Mouse (Mus musculus) left cerebral cortex, adult 18-20 months (tissue): ENCODE results near the gene Atrip. TPM values are rescaled to one million over a fixed set of nuclear protein-coding genes. Genes with fewer than 3 reads are reported as not detected.

Experiments used
- DNase-seq, 2 experiments: peaks; one replicate each; pipeline ENCODE4 v3.0.0; 2021 to 2022; ENCODE audit warnings: low spot score in 2 of 2, mixed read lengths in 1 of 2
- long read RNA-seq, 2 experiments: library from polyadenylated mRNA; stranded (forward); transcript quantifications; one replicate each; pipeline ENCODE4 v2.0.0; 2021
- total RNA-seq, 2 experiments: library from RNA; stranded (reverse); gene quantifications; 2 replicates each; pipeline ENCODE4 v1.2.3; 2021

Atrip gene
- total RNA-seq: 10 to 100 TPM; 25.3 to 29.7 TPM
- long read RNA-seq, experiment 1, full-length matches to known transcripts: 24 of 42 reads
- long read RNA-seq, experiment 1, partial matches to known transcripts: 4 of 42 reads
- long read RNA-seq, experiment 1, other reads (novel, unspliced or antisense): 14 of 42 reads
- long read RNA-seq, experiment 2, transcript Atrip-201 (13 exons, 2,572 nt): major isoform, 10 of 22 reads
- long read RNA-seq, experiment 2, partial matches to known transcripts: 4 of 22 reads
- long read RNA-seq, experiment 2, other reads (novel, unspliced or antisense): 8 of 22 reads

DNA sequence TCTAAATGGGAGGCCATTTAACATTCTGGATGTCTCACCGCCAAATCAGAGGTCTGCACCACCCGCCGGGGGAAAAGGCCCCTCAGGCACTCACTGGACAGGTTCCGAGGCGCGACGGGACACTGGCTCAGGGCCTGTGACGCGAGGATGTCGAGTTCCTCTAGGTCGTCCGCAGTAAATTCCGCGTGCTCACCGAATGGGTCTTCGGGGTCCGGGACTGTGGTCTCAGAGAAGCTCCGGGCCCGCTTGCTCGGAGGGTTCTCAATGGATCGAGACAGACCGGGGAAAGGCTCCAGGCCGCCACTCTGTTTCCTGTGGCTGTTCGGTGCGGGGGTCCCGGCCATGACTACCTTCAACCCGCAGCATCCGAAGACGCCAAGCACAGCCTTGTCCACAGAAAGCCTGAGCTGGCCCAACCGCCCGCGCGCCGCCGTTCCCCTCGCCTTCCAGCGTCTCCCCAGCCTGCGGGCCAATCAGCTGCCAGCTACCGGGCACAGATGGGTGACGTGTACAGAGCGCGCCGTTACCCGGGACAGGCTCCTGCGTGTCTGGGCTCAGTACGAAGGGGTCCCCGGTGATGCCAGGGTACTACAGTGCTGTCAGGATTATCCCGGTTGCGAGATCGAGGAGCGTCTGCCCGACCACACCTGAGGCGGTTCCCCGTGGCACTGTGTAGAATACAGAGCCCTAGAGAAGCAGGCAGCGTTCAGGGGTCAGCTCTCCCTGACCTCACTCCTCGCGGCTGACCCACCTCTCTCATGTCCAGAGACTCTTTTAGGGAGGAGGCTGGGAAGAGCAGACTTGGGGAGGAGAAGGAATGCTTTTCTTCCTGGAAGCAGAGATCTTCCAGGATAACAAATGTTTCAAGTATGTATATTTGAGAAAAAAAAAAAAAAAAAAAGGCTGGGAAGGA, at the start of gene Atrip:
TSS of gene Atrip (minus strand) at position 464 of the 913 bp plus-strand sequence.
- DNase-seq: peak; percentile 95 to 97

DNA sequence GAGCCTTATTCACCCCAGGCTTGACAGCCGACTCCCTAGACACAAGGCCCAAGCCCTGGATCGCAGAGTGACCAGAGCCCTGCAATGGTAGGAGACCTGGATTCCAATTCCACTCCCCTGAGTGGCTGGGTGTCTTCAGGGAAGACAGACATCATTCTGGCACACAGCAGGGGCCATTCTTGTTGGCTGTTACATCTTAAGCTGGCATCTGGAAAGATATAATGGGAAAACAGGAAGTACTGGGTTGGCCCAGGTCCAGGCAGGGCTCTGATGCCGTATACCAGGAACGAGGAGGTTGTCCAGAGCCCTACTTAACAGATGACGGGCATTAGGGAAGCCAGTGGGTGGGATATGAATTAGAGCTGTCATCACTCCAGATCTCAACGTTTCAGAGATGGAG, 49.3 kb upstream of the Atrip start:
- DNase-seq: no peak

DNA sequence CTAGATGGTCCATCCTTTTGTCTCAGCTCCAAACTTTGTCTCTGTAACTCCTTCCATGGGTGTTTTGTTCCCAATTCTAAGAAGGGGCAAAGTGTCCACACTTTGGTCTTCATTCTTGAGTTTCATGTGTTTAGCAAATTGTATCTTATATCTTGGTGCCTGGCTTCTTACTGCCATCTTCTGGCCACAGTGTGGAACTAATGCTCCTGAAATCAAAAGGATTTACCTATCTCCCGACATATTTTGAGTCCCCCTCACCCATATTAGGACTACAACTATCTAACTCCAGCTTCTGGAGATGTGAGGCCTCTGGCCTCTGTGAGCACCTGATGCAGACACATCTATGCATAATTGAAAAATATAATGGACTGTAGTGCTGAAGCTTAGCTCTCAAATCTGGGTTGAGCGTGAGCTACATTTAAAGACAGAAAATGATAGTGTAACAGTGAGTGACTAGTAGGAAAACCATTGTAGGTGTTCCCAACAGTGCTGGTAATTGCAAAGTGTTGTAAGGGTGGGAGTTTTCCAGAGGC, 48.7 kb upstream of the Atrip start:
- DNase-seq: peak; percentile 36 to 46

DNA sequence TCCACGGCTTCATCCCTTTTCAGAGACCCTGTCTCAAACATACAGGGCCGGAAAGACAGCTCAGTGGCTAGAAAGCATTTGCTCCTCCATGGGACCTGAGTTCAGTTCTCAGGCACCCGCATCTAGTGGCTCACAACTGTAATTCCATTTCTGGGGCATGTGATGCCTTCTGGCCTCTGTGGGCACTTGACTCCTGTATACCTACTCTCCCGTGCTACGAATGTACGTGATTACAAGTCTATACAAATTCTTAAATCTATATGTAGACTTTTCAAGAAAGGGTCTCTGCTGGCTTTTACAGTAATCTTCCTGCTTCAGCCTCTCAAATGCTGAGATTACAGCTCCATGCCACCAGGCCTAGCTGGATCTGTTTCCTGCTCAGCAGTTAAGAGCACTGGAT, 47.0 kb upstream of the Atrip start:
- no peak for DNase-seq

DNA sequence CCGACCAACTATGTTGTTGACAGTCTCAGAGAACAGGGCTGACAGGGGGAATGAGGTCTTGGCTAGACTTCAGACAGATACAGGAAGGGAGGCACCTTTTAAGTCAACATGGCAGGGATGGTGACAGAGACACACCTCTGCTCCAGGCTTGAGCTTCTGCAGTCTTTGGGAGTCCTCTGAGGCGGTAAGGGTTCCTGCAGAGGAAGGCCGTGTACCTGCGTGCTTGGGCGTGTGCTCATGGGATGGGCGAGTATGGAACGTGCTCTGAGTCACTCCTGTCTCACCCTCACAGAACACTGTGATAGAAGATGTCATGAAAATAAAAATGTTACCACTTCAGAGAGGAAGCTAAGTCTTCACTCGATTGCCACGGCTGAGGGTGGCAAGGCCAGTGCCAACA, 45.6 kb upstream of the Atrip start:
- no peak for DNase-seq

DNA sequence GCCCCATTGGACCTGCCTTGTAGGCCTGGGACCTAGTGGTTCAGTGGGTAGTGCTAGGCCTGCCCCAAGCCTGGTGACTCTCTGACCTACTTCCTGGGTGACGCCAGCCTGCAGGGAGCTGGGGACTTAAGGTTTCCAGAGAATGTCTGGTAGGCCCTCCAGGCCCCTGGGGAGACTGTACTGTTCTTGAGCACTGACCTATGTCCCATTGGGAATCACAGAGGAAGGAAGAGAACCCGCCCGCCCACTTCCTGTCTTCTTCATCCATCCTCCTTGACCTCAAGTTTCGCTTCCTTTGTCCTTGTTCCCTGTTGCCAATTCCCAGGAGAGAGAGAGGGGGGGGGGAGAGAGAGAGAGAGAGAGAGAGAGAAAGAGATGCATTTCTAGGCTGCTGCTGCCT, 44.2 kb upstream of the Atrip start:
- no peak for DNase-seq

DNA sequence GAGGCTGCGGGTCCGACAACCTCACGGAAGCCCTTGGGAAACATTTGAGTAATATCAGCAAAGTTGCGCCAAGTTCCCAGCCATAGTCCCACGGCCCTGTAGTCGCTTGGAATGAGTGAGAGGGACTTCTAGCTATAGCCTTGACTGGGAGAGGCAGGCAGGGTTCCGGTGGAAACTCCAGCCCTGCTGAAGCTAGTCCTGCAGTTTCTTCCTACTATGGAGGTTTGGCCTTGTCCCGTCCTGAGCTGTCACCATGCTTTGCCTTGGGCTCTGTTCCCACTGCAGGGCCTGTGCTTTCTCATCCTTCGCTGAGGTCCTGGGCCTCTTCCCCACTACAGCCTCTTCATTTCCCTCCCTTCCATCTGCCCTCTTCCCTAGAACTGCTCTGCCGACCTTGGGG, 42.3 kb upstream of the Atrip start:
- DNase-seq: no peak

DNA sequence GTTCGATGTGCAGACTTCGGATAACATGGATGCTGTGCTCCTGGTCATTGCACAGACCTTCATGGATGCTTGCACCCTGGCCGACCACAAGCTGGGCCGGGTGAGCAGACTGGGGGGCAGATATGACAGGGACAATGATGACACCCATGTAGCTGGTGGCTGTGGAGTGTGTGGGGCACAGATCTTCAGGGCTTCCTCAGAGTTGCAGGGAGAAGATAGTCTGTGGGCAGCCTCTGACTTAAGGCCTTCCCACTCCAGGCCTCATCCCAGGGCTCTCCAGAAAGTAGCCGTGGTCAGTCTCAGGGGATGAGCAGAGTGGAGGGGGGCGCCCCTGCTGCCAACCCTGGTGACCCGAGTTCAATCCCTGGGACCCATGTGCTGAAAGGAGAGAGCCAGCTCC, 40.9 kb upstream of the Atrip start:
- DNase-seq: no peak

DNA sequence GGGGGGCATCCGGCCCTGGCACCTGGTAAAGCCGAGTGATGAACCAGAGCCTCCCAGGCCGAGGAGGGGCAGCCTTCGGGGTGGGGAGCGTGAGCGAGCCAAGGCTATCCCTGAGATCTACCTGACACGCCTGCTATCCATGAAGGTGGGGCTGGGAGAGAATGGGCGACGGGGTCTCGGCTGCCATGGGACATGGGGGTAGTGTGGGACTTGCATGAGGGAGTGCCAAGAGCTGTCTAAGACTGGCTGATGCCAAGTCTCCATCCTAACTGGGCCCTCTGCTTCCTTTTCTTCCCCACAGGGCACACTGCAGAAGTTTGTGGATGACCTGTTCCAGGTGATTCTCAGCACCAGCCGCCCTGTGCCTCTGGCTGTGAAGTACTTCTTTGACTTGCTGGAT, 40.4 kb upstream of the Atrip start:
- no peak for DNase-seq

DNA sequence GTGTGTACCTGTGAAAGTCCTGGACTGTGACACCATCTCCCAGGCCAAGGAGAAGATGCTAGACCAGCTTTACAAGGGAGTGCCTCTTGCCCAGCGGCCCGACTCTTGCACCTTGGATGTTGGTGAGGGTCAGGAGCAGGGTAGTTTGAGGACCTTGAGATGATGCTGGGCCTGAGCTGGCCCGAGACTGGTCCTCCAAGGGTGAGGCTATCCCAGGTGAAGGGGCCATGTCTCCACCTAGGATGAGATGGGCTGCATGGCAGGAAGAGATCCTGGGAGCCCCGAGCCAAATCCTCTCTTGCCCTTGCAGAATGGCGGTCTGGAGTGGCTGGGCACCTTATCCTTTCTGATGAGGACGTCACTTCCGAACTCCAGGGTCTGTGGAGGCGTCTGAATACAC, 39.4 kb upstream of the Atrip start:
- DNase-seq: no peak

DNA sequence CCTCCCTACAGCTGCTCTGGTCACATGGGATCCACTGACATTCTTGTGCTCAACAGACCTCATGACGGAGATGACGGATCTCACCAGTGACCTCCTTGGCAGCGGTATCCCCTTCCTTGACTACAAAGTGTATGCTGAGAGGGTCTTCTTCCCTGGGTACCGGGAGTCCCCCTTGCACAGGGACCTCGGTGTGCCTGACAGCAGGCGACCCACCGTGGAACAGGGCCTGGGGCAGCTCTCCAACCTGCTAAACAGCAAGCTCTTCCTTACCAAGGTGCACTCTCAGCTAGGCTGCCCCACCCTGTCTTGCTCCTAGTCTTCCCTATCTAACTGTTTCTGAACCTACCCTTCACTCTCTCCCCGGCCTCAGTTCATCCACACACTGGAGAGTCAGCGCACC, 37.7 kb upstream of the Atrip start:
- DNase-seq: no peak

DNA sequence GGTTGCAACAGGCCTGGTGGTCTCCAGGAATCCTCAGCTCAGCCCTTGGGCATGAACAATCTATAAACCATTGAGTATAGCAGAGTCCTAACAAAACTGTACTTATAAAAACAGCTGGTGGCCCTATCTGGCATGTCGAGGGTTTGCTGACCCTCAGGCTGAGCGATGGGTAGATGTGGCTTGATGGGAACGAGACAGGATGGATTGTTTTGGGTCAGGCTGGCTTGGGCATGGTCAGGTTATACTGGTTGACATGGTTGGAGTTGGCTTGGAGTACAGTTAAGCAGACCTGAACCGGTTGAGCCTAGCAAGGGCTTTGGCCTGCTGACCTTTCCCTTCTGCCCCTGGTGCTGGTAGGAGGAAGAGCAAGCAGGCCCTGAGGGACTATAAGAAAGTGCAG, 37.2 kb upstream of the Atrip start:
- no peak for DNase-seq

DNA sequence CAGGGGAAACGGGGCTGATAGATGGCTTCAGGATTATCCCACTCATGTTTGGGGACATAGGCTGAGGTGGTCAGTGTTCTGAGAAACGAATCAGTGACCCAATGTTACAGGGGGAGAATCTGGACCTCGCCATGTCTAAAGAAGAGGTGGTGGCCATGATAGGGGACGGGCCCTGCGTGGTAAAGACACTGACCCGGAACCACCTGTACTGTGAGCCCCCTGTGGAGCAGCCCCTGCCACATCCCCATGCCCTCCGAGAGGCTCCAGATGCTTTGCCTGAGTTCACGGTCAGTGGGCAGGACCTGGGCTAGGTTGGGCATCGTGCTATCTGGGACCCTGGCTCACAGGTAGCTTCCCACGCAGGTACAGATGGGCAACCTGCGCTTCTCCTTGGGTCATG, 36.3 kb upstream of the Atrip start:
- DNase-seq: no peak

DNA sequence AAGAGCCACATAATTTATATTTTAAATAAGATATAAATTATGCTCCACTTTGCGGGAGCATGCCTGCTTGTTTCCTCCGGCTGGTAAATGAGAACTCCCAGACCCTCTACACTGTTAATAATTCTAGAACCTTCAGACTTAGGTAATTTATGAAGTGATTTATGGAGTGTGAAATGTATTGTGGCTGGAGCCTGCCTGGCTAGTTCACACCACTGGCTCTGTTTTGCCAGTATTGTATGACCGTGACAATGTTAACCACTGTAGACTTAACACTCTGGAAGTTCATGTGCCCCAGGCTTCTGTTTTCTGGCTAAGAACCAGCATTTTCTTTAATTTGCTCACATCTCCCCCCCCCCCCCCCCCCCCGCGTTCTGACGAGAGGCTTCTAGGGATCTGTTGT, 33.4 kb upstream of the Atrip start:
- no peak for DNase-seq

DNA sequence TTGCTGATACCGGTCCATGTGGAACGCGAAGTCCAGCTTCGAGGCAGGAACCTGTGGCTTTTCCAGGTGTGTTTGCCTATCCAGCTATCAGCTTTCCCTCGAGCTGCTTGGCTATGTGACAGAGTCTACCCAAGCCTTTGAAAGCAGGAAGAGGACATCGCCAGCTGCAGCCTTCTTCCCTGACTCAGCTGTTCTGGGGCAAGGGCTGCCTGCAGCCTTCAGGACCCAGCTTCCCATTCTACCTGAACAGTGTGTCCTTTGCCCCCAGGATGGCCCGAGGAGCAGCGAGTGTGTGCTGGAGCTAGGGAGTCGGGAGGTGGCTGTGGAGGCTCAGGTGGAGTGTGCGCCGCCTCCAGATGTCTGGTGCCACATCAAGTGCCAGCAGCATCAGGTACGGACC, 31.7 kb upstream of the Atrip start:
- no peak for DNase-seq

DNA sequence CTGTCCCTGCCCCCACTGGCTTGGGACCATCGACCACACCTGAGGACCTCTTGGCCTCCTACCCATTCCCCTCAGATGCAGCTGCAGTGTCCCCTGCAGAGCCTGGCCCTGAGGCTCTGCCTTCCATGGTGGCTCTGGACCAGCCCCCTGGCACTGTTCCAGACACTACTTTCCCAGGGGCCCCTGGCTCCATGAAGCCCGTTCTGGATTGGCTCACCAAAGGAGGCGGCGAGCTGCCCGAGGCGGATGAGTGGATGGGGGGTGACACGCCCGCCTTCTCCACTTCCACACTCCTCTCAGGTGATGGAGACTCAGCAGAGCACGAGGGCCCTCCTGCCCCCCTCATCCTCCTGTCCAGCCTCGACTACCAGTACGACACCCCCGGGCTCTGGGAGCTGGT, 31.1 kb upstream of the Atrip start:
- no peak for DNase-seq

DNA sequence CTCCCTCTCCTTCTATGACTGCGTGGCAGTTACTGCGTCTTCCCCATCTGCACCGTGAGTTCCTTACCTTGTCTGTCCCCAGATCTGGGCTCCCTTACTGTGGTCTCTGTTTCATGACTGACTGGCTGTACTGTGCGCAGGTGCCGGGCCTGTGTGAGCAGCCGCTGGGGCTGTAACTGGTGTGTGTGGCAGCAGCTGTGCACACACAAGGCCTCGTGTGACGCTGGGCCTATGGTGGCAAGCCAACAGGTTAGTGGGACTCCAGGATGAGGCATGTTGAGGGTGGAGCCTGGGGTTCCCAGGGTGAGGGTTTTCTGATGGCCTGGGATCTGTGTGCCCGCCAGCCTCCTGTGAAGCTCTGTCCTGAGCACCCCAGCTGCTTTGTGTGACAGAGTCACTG, 30.2 kb upstream of the Atrip start:
- DNase-seq: no peak

DNA sequence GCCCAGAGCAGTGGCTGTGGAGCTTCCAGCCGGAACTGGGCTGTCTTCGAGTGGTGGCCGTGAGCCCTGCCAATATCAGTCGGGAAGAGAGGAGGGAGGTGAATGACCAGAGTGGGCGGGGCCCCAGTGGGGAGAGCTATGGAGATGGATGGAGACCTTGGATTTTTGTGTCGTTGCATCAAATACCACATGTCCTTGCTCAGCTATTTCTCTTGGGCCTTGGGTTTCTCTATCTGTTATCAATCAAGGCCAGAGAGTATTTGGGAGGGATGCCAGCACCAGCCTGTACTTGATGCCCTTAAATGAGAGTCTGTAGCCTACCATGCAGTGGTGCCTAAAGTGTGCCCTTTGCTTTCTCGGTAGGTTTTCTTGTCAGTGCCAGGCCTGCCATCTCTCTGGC, 29.3 kb upstream of the Atrip start:
- DNase-seq: no peak

DNA sequence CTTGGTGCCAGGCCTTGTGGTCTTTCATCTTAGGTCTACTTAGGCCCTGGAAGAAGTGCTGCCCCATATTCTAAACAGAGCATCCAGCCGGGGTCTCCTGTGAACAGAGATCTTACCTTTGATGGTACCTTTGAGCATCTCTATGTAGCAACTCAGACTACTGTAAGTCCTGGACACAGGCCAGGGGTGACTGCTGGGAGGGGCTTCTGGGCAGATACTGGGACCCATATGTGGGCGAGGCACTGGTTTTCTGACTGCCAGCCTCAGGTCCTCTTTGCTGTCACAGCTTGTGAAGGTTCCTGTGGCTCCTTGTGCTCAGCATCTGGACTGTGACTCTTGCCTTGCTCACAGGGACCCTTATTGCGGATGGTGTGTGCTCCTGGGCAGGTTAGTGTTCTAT, 28.6 kb upstream of the Atrip start:
- no peak for DNase-seq

DNA sequence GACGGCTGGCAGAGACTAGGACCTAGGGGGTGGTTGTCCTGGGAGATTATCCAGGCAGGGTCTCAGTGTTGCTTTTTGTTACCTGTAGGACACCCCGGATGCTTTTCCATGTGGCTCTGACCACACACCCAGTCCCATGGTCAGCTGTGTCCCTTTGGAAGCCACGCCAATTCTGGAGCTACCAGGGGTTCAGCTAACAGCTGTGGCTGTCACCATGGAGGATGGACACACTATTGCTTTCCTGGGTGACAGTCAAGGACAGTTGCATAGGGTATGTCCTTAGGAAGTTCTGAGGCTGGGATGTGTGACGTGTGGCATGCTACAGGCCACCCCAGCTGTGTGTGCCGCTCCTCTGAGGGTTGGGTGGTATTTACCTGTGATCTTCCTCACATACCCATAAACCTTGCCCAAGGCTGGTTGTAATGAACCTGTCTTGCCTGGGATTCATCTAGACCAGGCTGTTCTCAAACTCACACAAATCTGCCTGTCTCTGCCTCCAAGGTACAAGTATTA, 28.1 kb upstream of the Atrip start:
- DNase-seq: no peak

DNA sequence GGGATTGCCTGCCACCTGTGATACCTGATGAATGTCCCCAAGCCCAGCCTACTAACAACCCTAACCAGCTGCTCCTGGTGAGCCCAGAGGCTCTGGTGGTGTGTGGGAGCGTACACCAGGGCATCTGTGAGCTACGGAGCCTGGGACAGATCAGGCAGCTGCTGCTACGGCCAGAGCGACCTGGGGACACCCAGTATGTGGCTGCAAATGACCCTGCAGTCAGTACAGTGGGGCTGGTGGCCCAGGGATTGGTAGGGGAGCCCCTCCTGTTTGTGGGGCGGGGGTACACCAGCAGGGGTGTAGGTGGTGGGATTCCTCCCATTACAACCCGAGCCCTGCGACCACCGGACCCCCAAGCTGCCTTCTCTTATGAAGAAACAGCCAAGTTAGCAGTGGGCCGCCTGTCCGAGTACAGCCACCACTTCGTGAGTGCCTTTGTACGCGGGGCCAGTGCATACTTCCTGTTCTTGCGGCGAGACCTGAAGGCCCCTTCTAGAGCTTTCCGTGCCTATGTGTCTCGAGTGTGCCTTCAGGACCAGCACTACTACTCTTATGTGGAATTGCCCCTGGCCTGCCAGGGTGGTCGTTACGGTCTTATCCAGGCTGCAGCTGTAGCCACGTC, 26.5 kb upstream of the Atrip start:
- no peak for DNase-seq

DNA sequence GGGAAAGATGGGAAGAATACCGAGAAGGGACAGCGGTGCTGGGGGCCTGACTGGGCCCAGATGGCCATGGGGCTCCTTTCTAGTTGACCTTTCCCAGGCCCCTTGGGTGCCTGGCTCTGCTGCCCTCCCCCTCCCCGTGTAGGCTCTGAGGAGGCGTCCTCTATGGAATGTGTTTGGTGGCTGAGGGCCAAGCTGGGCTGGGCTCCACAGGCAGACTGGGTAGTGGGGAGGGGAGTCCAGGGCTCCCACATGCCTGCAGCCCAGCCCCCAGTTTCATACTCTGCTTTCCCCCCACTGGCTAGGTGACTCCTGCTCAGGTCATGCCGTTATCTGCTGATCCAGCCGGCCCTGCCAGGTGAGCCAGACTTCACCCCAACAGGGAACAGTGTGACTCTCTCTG, 25.0 kb upstream of the Atrip start:
- no peak for DNase-seq
